Mouse (Mus musculus): ENCODE data around the gene Btn2a2. TPM values are rescaled to one million over a fixed set of nuclear protein-coding genes. Genes with fewer than 3 reads are reported as not detected.

Btn2a2 gene
- polyA plus RNA-seq, 1 experiment from 2014 or later: 0.23 TPM

DNA sequence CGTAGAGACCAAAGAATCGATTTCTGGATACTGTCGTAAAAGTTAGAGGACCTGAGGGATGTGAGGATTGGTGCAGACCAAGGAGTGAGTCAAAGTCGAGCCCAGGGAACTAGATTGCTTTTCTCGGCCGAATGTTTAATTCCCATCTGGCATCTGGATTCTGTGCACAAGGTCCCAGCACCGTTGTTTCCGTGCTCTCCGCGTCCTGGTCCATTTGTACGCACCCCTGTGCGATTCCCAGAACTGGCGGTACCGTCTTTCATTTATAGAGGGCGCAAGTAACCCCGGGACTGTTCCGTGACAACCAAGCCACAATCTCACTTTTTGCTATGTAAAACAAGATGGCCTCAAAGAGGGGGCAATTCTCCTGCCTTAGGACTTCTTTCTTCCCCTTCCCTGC, 57.9 kb downstream of the Btn2a2 start:
- DNase-seq (ENCODE audit: low read depth, low spot score): no peak
- no peaks in the 10 kb centered on the region for H3K27me3 ChIP-seq
- ATAC-seq: peak; percentile 18
- in situ Hi-C loops (cut with MboI; ENCODE audit: low pct_unique_long_range_greater_than_20kb): loop anchor here (5.0 to 25.0 kb wide), 5 partner anchors 92 to 1488 kb away; partner anchors contain the start of genes Hist1h1c, Hist1h2bb and Hist1h3c
- peak; percentile 53 for TF ChIP-seq CTCF (IDR thresholded peaks at IDR 0.05)
- POLR2A ChIA-PET: no interaction called here
- CTCF ChIA-PET: interaction anchor here (1.3 to 3.4 kb wide), 4 partner anchors 19 to 99 kb away, joined by 5 to 21 read pairs (median 19); no protein-coding TSS in a partner anchor

DNA sequence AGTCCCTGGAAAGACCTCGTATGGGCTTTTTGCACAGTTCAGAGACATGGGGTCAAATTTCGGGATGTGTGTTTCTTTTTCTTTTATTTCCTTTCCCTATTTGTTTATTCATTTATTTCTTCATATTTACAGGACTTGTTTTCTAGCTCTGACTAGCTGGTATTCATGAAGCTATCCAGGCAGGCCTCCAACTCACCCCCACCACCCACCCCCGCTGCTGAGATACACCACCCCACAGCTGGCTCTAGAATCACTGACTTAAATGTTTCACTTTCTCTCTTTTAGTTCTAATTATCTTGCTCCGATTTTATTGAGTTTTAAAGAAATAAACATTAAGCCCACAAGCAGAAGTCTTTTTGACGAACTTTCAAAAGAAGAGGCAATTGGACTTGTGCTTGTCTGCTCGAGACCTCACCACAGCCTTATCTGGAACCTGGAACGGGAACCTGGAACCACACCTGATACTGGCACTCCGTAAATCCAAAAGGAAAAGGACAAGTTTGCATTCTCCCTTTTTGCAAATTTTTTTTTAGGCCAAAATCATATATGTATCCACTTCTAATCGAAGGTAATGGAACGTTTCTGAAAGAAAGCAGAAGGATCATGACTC, 58.8 kb downstream of the Btn2a2 start:
- POLR2A ChIA-PET: no interaction called here
- H3K27me3 ChIP-seq: no peaks in the 10 kb centered on the region
- in situ Hi-C loops (cut with MboI; ENCODE audit: low pct_unique_long_range_greater_than_20kb): loop anchor here (5.0 to 25.0 kb wide), 7 partner anchors 92 to 1715 kb away; partner anchors contain the start of genes Hist1h1c, Hist1h2ai, Hist1h2bb and Hist1h2bl
- ATAC-seq (no peak), DNase-seq (ENCODE audit: low read depth, low spot score) (no peak)
- no peak for TF ChIP-seq CTCF (IDR thresholded peaks at IDR 0.05)
- CTCF ChIA-PET: no interaction called here

DNA sequence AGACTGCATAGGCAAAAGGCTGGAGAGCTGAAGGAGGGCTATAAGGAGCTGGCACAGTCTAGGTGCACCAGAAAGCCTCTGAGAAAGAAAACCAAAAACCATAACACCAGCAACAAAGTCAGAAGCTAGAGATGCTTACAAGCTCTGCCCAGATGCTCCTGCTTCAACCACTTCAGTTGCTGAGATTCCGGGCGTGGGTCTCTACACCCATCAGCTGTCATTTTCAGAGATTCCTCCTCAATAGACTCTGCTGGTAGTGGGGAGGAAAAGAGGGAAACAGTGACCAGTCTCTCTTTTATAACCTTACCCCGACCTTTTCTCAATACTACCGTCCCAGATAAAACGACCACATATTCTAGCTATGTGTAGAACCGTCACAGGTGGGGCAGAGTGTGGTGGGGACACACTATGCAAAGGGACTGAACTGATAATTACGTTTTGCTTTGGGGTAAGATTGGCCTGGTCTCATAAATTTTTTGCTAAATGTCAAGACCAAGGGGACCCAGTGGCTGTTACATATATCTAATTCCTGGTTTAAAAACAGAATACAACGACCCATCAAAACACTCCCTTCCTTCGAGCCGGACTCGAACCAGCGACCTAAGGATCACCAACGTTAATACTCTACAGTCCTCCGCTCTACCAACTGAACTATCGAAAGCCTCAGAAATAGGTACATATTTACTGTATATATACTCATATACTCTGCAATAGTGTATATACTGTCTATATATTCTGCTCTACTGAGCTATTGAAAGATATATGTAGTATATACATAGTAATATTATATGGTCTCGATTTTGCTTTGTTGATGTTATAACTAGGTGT, 60.3 kb downstream of the Btn2a2 start:
- POLR2A ChIA-PET: interaction anchor here (0.6 kb wide), 1 partner anchor 8 kb away, joined by 3 read pairs; no protein-coding TSS in a partner anchor
- H3K27me3 ChIP-seq: no peaks in the 10 kb centered on the region
- CTCF ChIA-PET: interaction anchor here (0.8 to 1.6 kb wide), 2 partner anchors 97 to 170 kb away, joined by 3 to 7 read pairs; no protein-coding TSS in a partner anchor
- DNase-seq (ENCODE audit: low read depth, low spot score) (no peak), ATAC-seq (no peak)
- in situ Hi-C loops (cut with MboI; ENCODE audit: low pct_unique_long_range_greater_than_20kb): loop anchor here (5.0 to 25.0 kb wide), 3 partner anchors 309 to 1714 kb away; partner anchors contain the start of genes Hist1h1c, Hist1h2ai, Hist1h2bb and Hist1h2bl
- TF ChIP-seq CTCF (IDR thresholded peaks at IDR 0.05): no peak

Other genes with a start within 250 kb of the Btn2a2 start
- gene Vmn1r223, start 241.7 kb downstream of the Btn2a2 start, polyA plus RNA-seq (2021): not detected
- gene Zfp322a, start 119.6 kb downstream of the Btn2a2 start, polyA plus RNA-seq (2021): 19.9 TPM
- gene Abt1, start 65.0 kb downstream of the Btn2a2 start, polyA plus RNA-seq (2021): 8.3 TPM
- gene Btn1a1, start 23.0 kb downstream of the Btn2a2 start, polyA plus RNA-seq (2021): 0.06 TPM
- gene Hist1h4h, start 42.2 kb upstream of the Btn2a2 start, polyA plus RNA-seq (2021): 7.0 TPM
- gene Hist1h2af, start 45.0 kb upstream of the Btn2a2 start, polyA plus RNA-seq (2021): 1.3 TPM
- 1.7 TPM for gene Hist1h3g, start 46.6 kb upstream of the Btn2a2 start, polyA plus RNA-seq (2021)
- 2.1 TPM for gene Hist1h2bh, start 54.5 kb upstream of the Btn2a2 start, polyA plus RNA-seq (2021)
- 0.49 TPM for gene Hist1h3f, start 55.2 kb upstream of the Btn2a2 start, polyA plus RNA-seq (2021)
- not detected for gene Hist1h4f, start 62.8 kb upstream of the Btn2a2 start, polyA plus RNA-seq (2021)
- 2.1 TPM for gene Hist1h1d, start 64.4 kb upstream of the Btn2a2 start, polyA plus RNA-seq (2021)
- gene Hist1h3e, start 73.5 kb upstream of the Btn2a2 start, polyA plus RNA-seq (2021): 0.56 TPM
- gene Hist1h2ae, start 82.4 kb upstream of the Btn2a2 start, polyA plus RNA-seq (2021): 0.72 TPM
- 12.9 TPM for gene Hist1h2bg, start 82.5 kb upstream of the Btn2a2 start, polyA plus RNA-seq (2021)
- 2.0 TPM for gene Hist1h2bf, start 85.3 kb upstream of the Btn2a2 start, polyA plus RNA-seq (2021)
- 1.0 TPM for gene Hist1h2ad, start 85.5 kb upstream of the Btn2a2 start, polyA plus RNA-seq (2021)
- 1.4 TPM for gene Hist1h3d, start 86.9 kb upstream of the Btn2a2 start, polyA plus RNA-seq (2021)
- gene Hist1h4d, start 92.7 kb upstream of the Btn2a2 start, polyA plus RNA-seq (2021): 0.36 TPM
- gene Hist1h2be, start 132.3 kb upstream of the Btn2a2 start, polyA plus RNA-seq (2021): 2.9 TPM
- 1.6 TPM for gene Hist1h1e, start 133.7 kb upstream of the Btn2a2 start, polyA plus RNA-seq (2021)
- gene Hist1h2ac, start 195.1 kb upstream of the Btn2a2 start, polyA plus RNA-seq (2021): 0.92 TPM
- gene Hist1h2bc, start 195.3 kb upstream of the Btn2a2 start, polyA plus RNA-seq (2021): 60.2 TPM
- 4.6 TPM for gene Hist1h1t, start 207.0 kb upstream of the Btn2a2 start, polyA plus RNA-seq (2021)
- gene Hist1h4c, start 209.6 kb upstream of the Btn2a2 start, polyA plus RNA-seq (2021): 0.36 TPM
- 5.8 TPM for gene Hfe, start 222.0 kb upstream of the Btn2a2 start, polyA plus RNA-seq (2021)
- gene Hist1h1c, start 250.0 kb upstream of the Btn2a2 start, polyA plus RNA-seq (2021): 245 TPM